Mouse (Mus musculus) erythroblast, embryonic 14.5 days (primary cell): ENCODE measurements around the gene Gm21830. TPM values are rescaled to one million over a fixed set of nuclear protein-coding genes. Genes with fewer than 3 reads are reported as not detected.
"Not testable (repeated sequence)": the region's sequence is repeated elsewhere in the genome, so short reads cannot be mapped to it uniquely, and the experiment has no call there.

Source experiments
- H3K27me3 ChIP-seq: 2 replicates; pipeline ENCODE4 v1.6.1; 2012; ENCODE audit warnings: inconsistent platforms; ENCODE audit not compliant: control insufficient read depth
- H3K36me3 ChIP-seq: 2 replicates; pipeline ENCODE4 v1.6.1; 2012; ENCODE audit warnings: mild to moderate bottlenecking, inconsistent platforms; ENCODE audit not compliant: control insufficient read depth
- H3K4me1 ChIP-seq: 2 replicates; pipeline ENCODE4 v1.6.1; 2012; ENCODE audit warnings: inconsistent platforms; ENCODE audit not compliant: control insufficient read depth
- H3K4me3 ChIP-seq: replicated peaks from 2 replicates; pipeline ENCODE3; 2012; ENCODE audit warnings: moderate library complexity, mild to moderate bottlenecking, inconsistent platforms
- H3K9me3 ChIP-seq: 2 replicates; pipeline ENCODE4 v1.6.1; 2012; ENCODE audit warnings: low read length, inconsistent platforms, mixed read lengths; ENCODE audit not compliant: control insufficient read depth
- GATA1 ChIP-seq: IDR thresholded peaks from 2 replicates; pipeline ENCODE4 v1.6.1; 2012; ENCODE audit warnings: low read length, inconsistent platforms, mixed read lengths
- TAL1 ChIP-seq: IDR thresholded peaks from 3 replicates; pipeline ENCODE4 v1.6.1; 2012; ENCODE audit warnings: low read length, inconsistent platforms, mixed read lengths
- polyA plus RNA-seq: library from polyadenylated mRNA; stranded (reverse); fragments of >175 nt; gene quantifications from 2 replicates; pipeline ENCODE4 v1.2.3, GENCODE M21; 2012

Gene Gm21830
- polyA plus RNA-seq, 1 experiment: not detected

DNA sequence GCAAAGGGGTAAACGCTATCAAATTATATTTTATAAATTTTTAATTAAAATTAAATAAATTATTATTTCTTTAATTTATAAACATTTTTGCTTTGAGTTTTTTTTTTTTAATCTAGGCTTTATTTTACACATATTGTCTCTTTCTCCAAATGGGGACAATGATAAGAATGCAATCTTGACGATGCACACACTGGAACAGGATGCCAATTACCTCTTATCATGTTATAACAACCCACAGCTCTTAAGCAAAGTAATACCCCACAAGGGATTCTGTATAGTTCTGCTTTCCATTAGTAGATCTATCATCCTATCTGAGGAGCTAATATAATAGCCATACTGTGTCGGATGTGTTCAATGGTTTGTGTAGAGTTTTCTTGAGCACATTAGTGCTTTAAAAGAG lies 47.3 kb downstream of the Gm21830 start:
- no peaks in the 10 kb centered on the region for H3K4me1 ChIP-seq
- H3K4me3 ChIP-seq: no peak overlapping the region
- H3K36me3 ChIP-seq: no peaks in the 10 kb centered on the region
- H3K9me3 ChIP-seq: no peaks in the 10 kb centered on the region; the same call in 1 of the 2 replicates
- TF ChIP-seq TAL1 (no peak), GATA1 (no peak)
- no peaks in the 10 kb centered on the region for H3K27me3 ChIP-seq

DNA sequence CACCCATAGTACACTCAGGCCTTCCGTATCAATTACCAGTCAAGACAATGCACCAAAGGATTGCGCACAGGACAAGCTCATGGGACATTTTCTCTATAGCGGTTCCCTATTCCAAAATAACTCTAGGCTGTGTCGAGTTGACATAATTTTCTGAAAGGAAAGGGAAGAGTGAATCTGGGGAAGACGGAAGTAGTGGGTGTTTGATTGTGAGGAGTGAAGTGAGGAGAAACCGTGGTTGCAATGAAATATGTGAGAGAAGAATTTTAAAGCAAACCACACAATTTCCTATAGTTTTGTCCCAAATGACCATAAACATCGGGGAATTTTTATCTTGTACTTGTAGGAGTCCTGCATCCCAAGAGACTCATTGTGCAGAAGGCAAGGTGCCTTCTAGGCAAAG lies 53.5 kb downstream of the Gm21830 start:
- TF ChIP-seq TAL1 (no peak), GATA1 (no peak)
- H3K4me3 ChIP-seq: no peak overlapping the region
- H3K4me1 ChIP-seq: no peaks in the 10 kb centered on the region
- H3K9me3 ChIP-seq: no peaks in the 10 kb centered on the region
- no peaks in the 10 kb centered on the region for H3K27me3 ChIP-seq
- no peaks in the 10 kb centered on the region for H3K36me3 ChIP-seq

DNA sequence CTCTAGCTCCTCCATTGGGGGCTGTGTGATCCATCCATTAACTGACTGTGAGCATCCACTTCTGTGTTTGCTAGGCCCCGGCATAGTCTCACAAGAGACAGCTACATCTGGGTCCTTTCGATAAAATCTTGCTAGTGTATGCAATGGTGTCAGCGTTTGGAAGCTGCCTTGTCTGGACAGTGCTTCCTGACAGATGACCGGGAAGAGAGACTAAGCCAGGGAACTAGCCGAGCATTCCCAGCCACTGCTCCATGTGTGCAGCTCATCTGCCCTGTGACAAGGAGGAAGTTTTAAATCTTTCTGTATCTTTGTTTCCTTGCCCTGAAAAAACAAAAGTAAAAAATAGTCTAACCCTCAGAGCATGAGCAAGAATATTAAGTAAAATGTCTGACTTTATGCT lies 56.5 kb downstream of the Gm21830 start:
- H3K9me3 ChIP-seq, H3K4me1 ChIP-seq, H3K36me3 ChIP-seq, H3K4me3 ChIP-seq, H3K27me3 ChIP-seq: not testable (repeated sequence)

DNA sequence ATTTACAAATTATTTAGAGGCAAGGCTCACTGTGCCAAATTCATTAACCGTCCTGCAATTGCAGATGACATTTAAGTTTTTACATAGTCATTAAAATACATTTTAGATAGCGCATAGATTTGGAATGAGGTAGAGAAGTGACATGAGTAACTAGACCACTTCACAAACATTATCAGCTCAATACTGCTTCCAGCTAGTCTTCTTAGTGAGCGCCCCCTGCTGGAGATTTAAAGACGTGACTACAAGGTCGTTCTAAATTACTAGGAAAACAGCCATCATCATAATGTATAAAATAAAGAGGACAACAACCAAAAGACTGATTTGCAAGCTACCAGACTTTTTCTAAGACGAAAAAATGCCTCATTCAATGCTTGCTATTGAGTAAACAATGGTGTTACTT lies 64.2 kb downstream of the Gm21830 start:
- H3K9me3 ChIP-seq: no peaks in the 10 kb centered on the region
- no peaks in the 10 kb centered on the region for H3K27me3 ChIP-seq
- TF ChIP-seq TAL1: no peak
- no peak for TF ChIP-seq GATA1
- H3K4me3 ChIP-seq: no peak overlapping the region
- no peaks in the 10 kb centered on the region for H3K36me3 ChIP-seq
- H3K4me1 ChIP-seq: no peaks in the 10 kb centered on the region

GRCm38 (mm10) chr2:67481051-67481450 lies 67.5 kb downstream of the Gm21830 start:
- no peaks in the 10 kb centered on the region for H3K36me3 ChIP-seq
- no peaks in the 10 kb centered on the region for H3K9me3 ChIP-seq
- H3K4me1 ChIP-seq: no peaks in the 10 kb centered on the region
- no peak overlapping the region for H3K4me3 ChIP-seq
- no peaks in the 10 kb centered on the region for H3K27me3 ChIP-seq
- TF ChIP-seq GATA1: no peak
- no peak for TF ChIP-seq TAL1

Other genes starting within 250 kb of the Gm21830 start
- not detected in 2 replicates for gene Gm26727, start 19.5 kb downstream of the Gm21830 start, polyA plus RNA-seq
- gene Xirp2, start 32.3 kb downstream of the Gm21830 start, polyA plus RNA-seq: 0.01 TPM in 1 of 2 replicates, not detected in the other
- gene B3galt1, start 152.1 kb downstream of the Gm21830 start, polyA plus RNA-seq: not detected in 2 replicates